Mouse (Mus musculus): Measurements from ENCODE around the gene Pld2. TPM values are rescaled to one million over a fixed set of nuclear protein-coding genes. Genes with fewer than 3 reads are reported as not detected.
"Not testable (repeated sequence)": the region's sequence is repeated elsewhere in the genome, so short reads cannot be mapped to it uniquely, and the experiment has no call there.

Gene Pld2
- polyA plus RNA-seq, 1 experiment from 2014 or later = 4.5 TPM

DNA sequence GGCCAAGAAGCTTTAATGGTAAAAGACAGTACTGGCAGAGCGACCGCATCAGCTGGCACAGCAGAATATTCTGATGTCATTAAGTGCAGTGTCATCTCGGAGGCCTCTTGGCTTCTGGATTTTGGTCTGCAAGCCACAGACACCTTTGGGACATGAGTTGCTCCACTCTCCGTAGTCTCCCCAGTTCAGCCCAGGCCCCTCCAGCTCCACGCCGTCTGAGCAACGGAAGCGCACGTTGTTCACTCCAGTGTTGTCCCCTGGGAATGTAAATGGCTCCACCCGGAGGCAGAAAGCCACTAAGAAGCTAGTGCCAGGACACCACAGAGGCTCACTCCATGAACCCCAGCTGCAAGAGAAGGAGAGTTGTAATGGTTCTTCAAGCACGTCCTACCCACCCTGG lies 26.3 kb upstream of the Pld2 start:
- no peak overlapping the region for H3K27ac ChIP-seq
- no peak overlapping the region for H3K4me2 ChIP-seq (replicated peaks)
- 66% methylated on average over 11 of the region's 11 CpGs for WGBS
- ATAC-seq (ENCODE audit: low FRiP score, low read depth) = no peak
- H3K36me3 ChIP-seq = no peaks in the 10 kb centered on the region
- H3K4me1 ChIP-seq = peaks cover 10% of the 10 kb centered on the region; the same call in 1 of the 2 replicates
- H3K9me3 ChIP-seq = no peaks in the 10 kb centered on the region
- H3K27me3 ChIP-seq = no peaks in the 10 kb centered on the region
- no peak overlapping the region; the same call in none of the 2 replicates for H3K9ac ChIP-seq
- no peak overlapping the region for H3K4me3 ChIP-seq

GRCm38 (mm10) chr11:70514288-70514687 lies 25.6 kb upstream of the Pld2 start, which contains the start of gene Vmo1:
Gene Vmo1 (minus strand): TSS chr11:70514616.
- ATAC-seq (ENCODE audit: low FRiP score, low read depth) = no peak
- 84% methylated on average over 7 of the region's 7 CpGs for WGBS
- Histone ChIP-seq H3K4me1 (peaks cover 10% of the 10 kb centered on the region; the same call in 1 of the 2 replicates), H3K27me3 (no peaks in the 10 kb centered on the region), H3K4me2 (replicated peaks) (no peak within 1 kb of the TSS), H3K4me3 (no peak within 1 kb of the TSS), H3K9me3 (no peaks in the 10 kb centered on the region), H3K9ac (peak within 1 kb of the TSS; percentile 14), H3K27ac (no peak within 1 kb of the TSS), H3K36me3 (no peaks in the 10 kb centered on the region)

DNA sequence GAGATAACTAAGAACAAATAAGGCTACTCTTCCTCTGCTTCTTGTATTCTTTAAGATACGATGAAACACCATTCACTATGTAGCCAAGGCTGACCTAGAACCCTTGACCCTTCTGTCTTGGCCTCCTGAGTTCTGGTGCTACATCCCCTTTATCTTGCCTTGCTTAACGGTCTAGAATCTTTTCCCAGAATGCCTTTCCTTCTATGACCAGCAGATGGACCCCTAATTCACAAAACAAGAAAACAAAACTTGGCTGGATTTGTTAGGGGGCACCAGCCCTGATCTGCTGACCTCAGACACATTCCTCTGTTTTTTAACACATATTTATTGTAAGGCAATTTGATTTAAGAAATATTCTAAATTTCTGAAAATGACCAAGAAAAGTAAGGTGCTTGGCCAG lies 23.5 kb upstream of the Pld2 start:
- H3K4me3 ChIP-seq = no peak overlapping the region
- peaks cover 11% of the 10 kb centered on the region; the same call in 1 of the 2 replicates for H3K4me1 ChIP-seq
- H3K36me3 ChIP-seq = no peaks in the 10 kb centered on the region
- peaks cover 15% of the 10 kb centered on the region; the same call in 1 of the 2 replicates for H3K27me3 ChIP-seq
- H3K27ac ChIP-seq = no peak overlapping the region
- H3K9ac ChIP-seq = no peak overlapping the region
- WGBS = 21% methylated on average over 2 of the region's 2 CpGs
- ATAC-seq (ENCODE audit: low FRiP score, low read depth) = no peak
- no peak overlapping the region for H3K4me2 ChIP-seq (replicated peaks)
- no peaks in the 10 kb centered on the region for H3K9me3 ChIP-seq

DNA sequence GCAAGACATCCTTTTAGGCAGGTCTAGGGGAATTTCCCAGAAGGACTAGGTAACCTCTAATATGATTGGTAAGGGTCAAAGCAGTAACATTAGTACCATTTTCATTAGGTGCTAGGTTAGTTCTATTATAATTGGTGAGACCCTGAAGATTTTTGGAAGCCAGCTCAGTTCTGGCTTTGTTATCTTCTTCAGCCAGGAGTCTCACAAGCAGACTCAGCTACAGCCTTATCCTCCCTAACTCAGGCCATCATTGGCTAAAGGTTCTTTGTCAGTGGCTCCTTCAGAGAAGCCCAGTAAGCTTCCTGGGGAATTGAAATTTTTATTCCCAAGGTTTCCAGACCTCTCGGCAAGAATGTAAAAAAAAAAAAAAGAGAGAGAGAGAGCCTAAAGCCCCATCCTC lies 21.4 kb upstream of the Pld2 start:
- no peak overlapping the region for H3K27ac ChIP-seq
- no peak for ATAC-seq (ENCODE audit: low FRiP score, low read depth)
- no peak overlapping the region for H3K4me3 ChIP-seq
- no peaks in the 10 kb centered on the region for H3K9me3 ChIP-seq
- 23% methylated on average over 1 of the region's 1 CpGs for WGBS
- H3K27me3 ChIP-seq = peaks cover 15% of the 10 kb centered on the region; the same call in 1 of the 2 replicates
- no peak overlapping the region for H3K9ac ChIP-seq
- H3K4me1 ChIP-seq = peaks cover 11% of the 10 kb centered on the region; the same call in 1 of the 2 replicates
- H3K4me2 ChIP-seq (replicated peaks) = no peak overlapping the region
- H3K36me3 ChIP-seq = no peaks in the 10 kb centered on the region

DNA sequence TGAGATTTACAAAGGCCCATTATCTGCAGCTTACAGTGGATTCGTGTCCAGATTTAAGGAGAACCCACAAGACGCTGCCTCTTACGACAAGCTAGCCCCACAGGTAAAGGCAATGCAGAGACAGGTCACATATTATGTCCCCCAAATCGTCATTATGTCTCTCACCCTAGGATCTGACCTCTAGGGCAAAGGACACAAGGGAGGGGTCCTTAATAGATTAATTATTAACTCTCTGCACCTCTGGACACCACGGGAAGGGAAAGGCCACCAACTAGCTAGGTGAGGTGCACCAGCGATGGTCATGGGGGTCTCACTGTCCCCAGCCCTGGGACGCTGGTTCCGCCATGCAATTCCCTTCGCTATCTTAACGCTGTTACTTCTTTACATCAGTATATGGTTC lies 20.9 kb upstream of the Pld2 start, which contains the start of gene Gltpd2:
Gltpd2 (plus strand) TSS at position 274 of the 400 bp plus-strand sequence.
- Histone ChIP-seq H3K4me3 (peak within 1 kb of the TSS; percentile 37), H3K9ac (peak within 1 kb of the TSS; percentile 70), H3K9me3 (no peaks in the 10 kb centered on the region), H3K4me1 (peaks cover 11% of the 10 kb centered on the region; the same call in 1 of the 2 replicates), H3K27me3 (peaks cover 15% of the 10 kb centered on the region; the same call in 1 of the 2 replicates), H3K27ac (0 out of 2 replicates have a peak within 1 kb of the TSS, but pooled peaks have one; percentile 40), H3K4me2 (replicated peaks) (peak within 1 kb of the TSS; percentile 63), H3K36me3 (no peaks in the 10 kb centered on the region)
- ATAC-seq (ENCODE audit: low FRiP score, low read depth) = no peak
- whole genome bisulfite sequencing = 81% methylated on average over 10 of the region's 10 CpGs

DNA sequence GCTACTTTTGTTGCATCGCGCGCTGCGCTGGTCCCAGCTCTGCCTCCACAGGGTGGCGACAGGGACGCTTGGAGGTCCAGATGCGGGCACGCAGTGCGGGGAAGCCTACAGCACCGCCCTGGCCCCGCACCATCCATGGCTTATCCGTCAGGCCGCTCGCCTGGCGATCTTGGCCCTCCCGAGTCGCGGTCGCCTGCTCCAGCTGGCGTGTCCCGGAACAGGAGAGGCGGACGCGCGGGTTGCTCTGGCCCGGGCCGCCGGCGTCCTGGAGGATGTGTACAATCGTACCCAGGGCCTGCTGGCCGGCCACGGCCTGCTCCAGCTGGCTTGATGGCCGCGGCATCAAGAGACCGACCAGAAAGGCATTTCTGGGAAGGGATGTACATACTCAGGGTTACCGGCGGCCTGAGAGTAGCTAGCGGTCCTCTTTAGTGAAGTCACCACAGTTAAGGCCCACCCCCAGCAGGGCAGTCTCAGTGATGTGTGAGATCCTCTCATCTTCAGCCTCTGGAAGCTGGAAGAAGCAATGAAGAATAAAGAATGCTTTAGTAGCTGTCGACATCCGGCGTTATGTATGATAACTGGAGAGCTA lies 19.6 kb upstream of the Pld2 start:
- Histone ChIP-seq H3K27me3 (peaks cover 15% of the 10 kb centered on the region; the same call in 1 of the 2 replicates), H3K27ac (peak overlapping the region; percentile 40; the same call in 1 of the 2 replicates), H3K9me3 (no peaks in the 10 kb centered on the region), H3K9ac (peak overlapping the region; percentile 70), H3K36me3 (no peaks in the 10 kb centered on the region), H3K4me3 (peak overlapping the region; percentile 37), H3K4me2 (replicated peaks) (peak overlapping the region; percentile 63), H3K4me1 (peaks cover 11% of the 10 kb centered on the region; the same call in 1 of the 2 replicates)
- 13% methylated on average over 41 of the region's 41 CpGs for WGBS
- no peak; the same call in 1 of the 2 replicates for ATAC-seq (ENCODE audit: low FRiP score, low read depth)

- peaks cover 24% of the 10 kb centered on the region for H3K36me3 ChIP-seq
- not testable (repeated sequence) for H3K4me2 ChIP-seq (replicated peaks); ATAC-seq (ENCODE audit: low FRiP score, low read depth); H3K9ac ChIP-seq; H3K27ac ChIP-seq; H3K9me3 ChIP-seq; H3K4me3 ChIP-seq
- WGBS = 88% methylated on average over 8 of the region's 8 CpGs
- H3K27me3 ChIP-seq = peaks cover 15% of the 10 kb centered on the region; the same call in 1 of the 2 replicates
- H3K4me1 ChIP-seq = peaks cover 20% of the 10 kb centered on the region
Observed at GRCm38 (mm10) chr11:70523306-70523989, 16.4 kb upstream of the Pld2 start.

DNA sequence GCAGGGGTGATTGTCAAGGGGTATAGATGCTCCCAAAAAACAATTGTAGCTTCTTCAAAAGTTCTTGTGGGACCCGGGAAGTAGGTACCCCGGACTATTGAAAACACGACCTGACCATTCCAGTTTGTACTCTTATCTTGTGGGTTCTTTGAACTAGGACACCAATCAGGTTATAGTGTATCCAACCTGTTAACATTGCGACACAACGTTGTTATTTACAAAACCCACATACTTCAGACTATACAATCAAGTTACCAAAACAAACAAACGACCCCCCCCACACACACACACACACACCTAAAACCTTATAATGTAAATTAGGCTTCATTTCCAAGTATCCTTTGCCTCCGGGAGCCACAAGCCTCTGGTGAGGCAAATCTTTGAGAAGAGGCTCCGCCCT lies 15.1 kb upstream of the Pld2 start:
- Histone ChIP-seq H3K27me3 (peaks cover 11% of the 10 kb centered on the region; the same call in 1 of the 2 replicates), H3K4me2 (replicated peaks) (peak overlapping the region; percentile 58), H3K4me3 (peak overlapping the region; percentile 70), H3K4me1 (peaks cover 15% of the 10 kb centered on the region), H3K9ac (peak overlapping the region; percentile 19; the same call in 1 of the 2 replicates), H3K9me3 (no peaks in the 10 kb centered on the region), H3K36me3 (peaks cover 37% of the 10 kb centered on the region), H3K27ac (no peak overlapping the region)
- WGBS = 9% methylated on average over 8 of the region's 8 CpGs
- no peak; the same call in 1 of the 2 replicates for ATAC-seq (ENCODE audit: low FRiP score, low read depth)

DNA sequence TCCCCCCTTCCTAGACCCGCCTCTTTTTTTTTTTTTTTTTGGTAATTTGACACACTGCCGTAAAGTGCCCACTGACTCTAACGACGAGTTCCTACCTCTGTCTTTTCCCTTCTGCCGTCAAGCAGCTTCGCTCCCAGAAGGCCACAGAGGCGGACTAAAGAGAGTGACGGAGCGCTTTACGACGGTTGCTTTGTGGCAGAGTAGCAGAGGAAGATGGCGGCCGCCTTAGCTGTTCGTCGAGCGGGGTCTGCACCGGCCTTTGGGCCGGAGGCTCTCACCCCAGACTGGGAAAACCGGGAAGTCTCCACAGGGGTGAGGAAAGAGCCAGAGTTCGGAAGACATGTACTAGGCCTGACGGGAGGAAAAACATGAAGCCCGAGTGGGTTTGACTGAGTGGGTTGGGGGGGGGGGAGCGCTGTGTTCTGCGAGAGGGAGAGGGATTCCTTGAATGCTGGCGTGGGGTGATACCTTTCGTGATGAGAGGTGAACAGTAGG lies 14.6 kb upstream of the Pld2 start, which contains the start of gene Psmb6:
Psmb6 (plus strand) TSS at position 184 of the 495 bp plus-strand sequence.
- peak within 1 kb of the TSS; percentile 70 for H3K4me3 ChIP-seq
- H3K27ac ChIP-seq = peak within 1 kb of the TSS; percentile 52; the same call in 1 of the 2 replicates
- H3K27me3 ChIP-seq = 0 out of 2 replicates have a peak, but pooled peaks cover 6% of the 10 kb centered on the region
- peaks cover 11% of the 10 kb centered on the region for H3K4me1 ChIP-seq
- WGBS = under 1% methylated on average over 26 of the region's 26 CpGs
- H3K9me3 ChIP-seq = no peaks in the 10 kb centered on the region
- H3K36me3 ChIP-seq = peaks cover 38% of the 10 kb centered on the region
- H3K4me2 ChIP-seq (replicated peaks) = peak within 1 kb of the TSS; percentile 88
- ATAC-seq (ENCODE audit: low FRiP score, low read depth) = peak; percentile 94
- peak within 1 kb of the TSS; percentile 77 for H3K9ac ChIP-seq

- peaks cover 38% of the 10 kb centered on the region for H3K36me3 ChIP-seq
- no peaks in the 10 kb centered on the region for H3K9me3 ChIP-seq
- under 1% methylated on average over 12 of the region's 12 CpGs for WGBS
- peak overlapping the region; percentile 70 for H3K4me3 ChIP-seq
- 0 out of 2 replicates have a peak, but pooled peaks cover 2% of the 10 kb centered on the region for H3K27me3 ChIP-seq
- H3K27ac ChIP-seq = peak overlapping the region; percentile 52; the same call in 1 of the 2 replicates
- peaks cover 9% of the 10 kb centered on the region for H3K4me1 ChIP-seq
- peak overlapping the region; percentile 88 for H3K4me2 ChIP-seq (replicated peaks)
- no peak for ATAC-seq (ENCODE audit: low FRiP score, low read depth)
- H3K9ac ChIP-seq = peak overlapping the region; percentile 77
Observed at GRCm38 (mm10) chr11:70525726-70526125, 14.1 kb upstream of the Pld2 start.

DNA sequence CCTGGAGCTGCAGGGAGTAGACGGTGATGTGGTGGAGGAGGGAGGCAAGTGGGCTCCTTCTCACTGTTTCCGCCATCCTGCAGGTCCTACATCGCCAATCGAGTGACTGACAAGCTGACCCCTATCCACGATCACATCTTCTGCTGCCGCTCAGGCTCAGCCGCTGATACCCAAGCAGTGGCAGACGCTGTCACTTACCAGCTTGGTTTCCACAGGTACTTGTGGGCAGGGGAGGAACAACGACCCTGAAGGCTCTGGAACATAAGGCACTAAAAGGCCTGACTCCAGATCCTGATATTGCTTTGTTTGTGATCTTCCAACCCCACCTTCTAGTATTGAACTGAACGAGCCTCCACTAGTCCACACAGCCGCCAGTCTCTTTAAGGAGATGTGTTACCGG lies 13.7 kb upstream of the Pld2 start:
- WGBS = 86% methylated on average over 12 of the region's 12 CpGs
- ATAC-seq (ENCODE audit: low FRiP score, low read depth) = no peak

GRCm38 (mm10) chr11:70528610-70529009 lies 11.3 kb upstream of the Pld2 start:
- H3K4me3 ChIP-seq = no peak overlapping the region
- H3K4me2 ChIP-seq (replicated peaks) = no peak overlapping the region
- peaks cover 38% of the 10 kb centered on the region for H3K36me3 ChIP-seq
- no peaks in the 10 kb centered on the region for H3K27me3 ChIP-seq
- 89% methylated on average over 7 of the region's 7 CpGs for WGBS
- H3K9ac ChIP-seq = no peak overlapping the region
- ATAC-seq (ENCODE audit: low FRiP score, low read depth) = no peak
- H3K9me3 ChIP-seq = no peaks in the 10 kb centered on the region
- no peak overlapping the region for H3K27ac ChIP-seq
- H3K4me1 ChIP-seq = peaks cover 9% of the 10 kb centered on the region

More for the DNA sequence above, 13.7 kb upstream of the Pld2 start:
- peaks cover 9% of the 10 kb centered on the region for H3K4me1 ChIP-seq
- H3K9me3 ChIP-seq = no peaks in the 10 kb centered on the region
- H3K36me3 ChIP-seq = peaks cover 38% of the 10 kb centered on the region
- H3K4me3 ChIP-seq = peak overlapping the region; percentile 70
- H3K9ac ChIP-seq = peak overlapping the region; percentile 77
- H3K27me3 ChIP-seq = no peaks in the 10 kb centered on the region
- H3K4me2 ChIP-seq (replicated peaks) = peak overlapping the region; percentile 88
- H3K27ac ChIP-seq = no peak overlapping the region
